Mouse (Mus musculus): ENCODE results near the gene Actn4. TPM values are rescaled to one million over a fixed set of nuclear protein-coding genes. Genes with fewer than 3 reads are reported as not detected.
"Not testable (repeated sequence)": the region's sequence is repeated elsewhere in the genome, so short reads cannot be mapped to it uniquely, and the experiment has no call there.

Actn4 gene
- polyA plus RNA-seq, 1 experiment = 314 TPM

GRCm38 (mm10) chr7:28874565-28874964 lies 87.6 kb downstream of the Actn4 start:
- DNase-seq = no peak
- TF ChIP-seq POLR2A (IDR thresholded peaks at IDR 0.05; ENCODE audit: borderline replicate concordance, extremely low read depth, low read depth, low read length) = no peak
- no peak for TF ChIP-seq CTCF (IDR thresholded peaks at IDR 0.05; ENCODE audit: insufficient read depth, low read length)
- Histone ChIP-seq H3K4me1 (ENCODE audit: control insufficient read depth, insufficient read depth, low read length) (no peaks in the 10 kb centered on the region), H3K4me3 (replicated peaks; ENCODE audit: extremely low read depth, low read depth, low read length) (no peak overlapping the region)
- 81% methylated on average over 2 of the region's 2 CpGs for WGBS

GRCm38 (mm10) chr7:28870901-28871664 lies 91.1 kb downstream of the Actn4 start:
- no peaks in the 10 kb centered on the region; the same call in 1 of the 2 replicates for H3K4me1 ChIP-seq (ENCODE audit: control insufficient read depth, insufficient read depth, low read length)
- no peak for DNase-seq
- no peak overlapping the region for H3K4me3 ChIP-seq (replicated peaks; ENCODE audit: extremely low read depth, low read depth, low read length)
- WGBS = 77% methylated on average over 24 of the region's 24 CpGs
- TF ChIP-seq POLR2A (IDR thresholded peaks at IDR 0.05; ENCODE audit: borderline replicate concordance, extremely low read depth, low read depth, low read length) = no peak

GRCm38 (mm10) chr7:28867508-28868340 lies 94.4 kb downstream of the Actn4 start:
- not testable (repeated sequence) for H3K4me1 ChIP-seq (ENCODE audit: control insufficient read depth, insufficient read depth, low read length)
- 13% methylated on average over 23 of the region's 23 CpGs for WGBS
- peak; percentile 76 for TF ChIP-seq CTCF (IDR thresholded peaks at IDR 0.05; ENCODE audit: insufficient read depth, low read length)
- H3K4me3 ChIP-seq (replicated peaks; ENCODE audit: extremely low read depth, low read depth, low read length) = peak overlapping the region; percentile 37
- DNase-seq = peak; percentile 81

GRCm38 (mm10) chr7:28866769-28867507 lies 95.2 kb downstream of the Actn4 start:
- Histone ChIP-seq H3K4me1 (ENCODE audit: control insufficient read depth, insufficient read depth, low read length) (no peaks in the 10 kb centered on the region; the same call in 1 of the 2 replicates), H3K4me3 (replicated peaks; ENCODE audit: extremely low read depth, low read depth, low read length) (no peak overlapping the region)
- no peak for DNase-seq
- 83% methylated on average over 28 of the region's 28 CpGs for WGBS
- no peak; the same call in 1 of the 2 replicates for TF ChIP-seq POLR2A (IDR thresholded peaks at IDR 0.05; ENCODE audit: borderline replicate concordance, extremely low read depth, low read depth, low read length)
- TF ChIP-seq CTCF (IDR thresholded peaks at IDR 0.05; ENCODE audit: insufficient read depth, low read length) = no peak

GRCm38 (mm10) chr7:28865481-28866300 lies 96.4 kb downstream of the Actn4 start:
- TF ChIP-seq POLR2A (IDR thresholded peaks at IDR 0.05; ENCODE audit: borderline replicate concordance, extremely low read depth, low read depth, low read length) = peak; percentile 59; the same call in 1 of the 2 replicates
- no peak for TF ChIP-seq CTCF (IDR thresholded peaks at IDR 0.05; ENCODE audit: insufficient read depth, low read length)
- H3K4me1 ChIP-seq (ENCODE audit: control insufficient read depth, insufficient read depth, low read length) = no peaks in the 10 kb centered on the region; the same call in 1 of the 2 replicates
- WGBS = 31% methylated on average over 33 of the region's 33 CpGs
- peak overlapping the region; percentile 7 for H3K4me3 ChIP-seq (replicated peaks; ENCODE audit: extremely low read depth, low read depth, low read length)
- peak; percentile 69 for DNase-seq

GRCm38 (mm10) chr7:28864288-28864750 lies 97.8 kb downstream of the Actn4 start:
- TF ChIP-seq CTCF (IDR thresholded peaks at IDR 0.05; ENCODE audit: insufficient read depth, low read length) (no peak), POLR2A (IDR thresholded peaks at IDR 0.05; ENCODE audit: borderline replicate concordance, extremely low read depth, low read depth, low read length) (no peak)
- no peak overlapping the region for H3K4me3 ChIP-seq (replicated peaks; ENCODE audit: extremely low read depth, low read depth, low read length)
- 62% methylated on average over 9 of the region's 9 CpGs for WGBS
- DNase-seq = no peak
- no peaks in the 10 kb centered on the region; the same call in 1 of the 2 replicates for H3K4me1 ChIP-seq (ENCODE audit: control insufficient read depth, insufficient read depth, low read length)

GRCm38 (mm10) chr7:28863540-28863939 lies 98.6 kb downstream of the Actn4 start, which contains the start of gene Lgals7:
Lgals7 (plus strand) TSS chr7:28863853.
- TF ChIP-seq POLR2A (IDR thresholded peaks at IDR 0.05; ENCODE audit: borderline replicate concordance, extremely low read depth, low read depth, low read length) = no peak
- TF ChIP-seq CTCF (IDR thresholded peaks at IDR 0.05; ENCODE audit: insufficient read depth, low read length) = no peak
- no peak for DNase-seq
- 73% methylated on average over 6 of the region's 6 CpGs for WGBS
- no peak within 1 kb of the TSS for H3K4me3 ChIP-seq (replicated peaks; ENCODE audit: extremely low read depth, low read depth, low read length)
- no peaks in the 10 kb centered on the region; the same call in 1 of the 2 replicates for H3K4me1 ChIP-seq (ENCODE audit: control insufficient read depth, insufficient read depth, low read length)

- TF ChIP-seq POLR2A (IDR thresholded peaks at IDR 0.05; ENCODE audit: borderline replicate concordance, extremely low read depth, low read depth, low read length) = no peak
- TF ChIP-seq CTCF (IDR thresholded peaks at IDR 0.05; ENCODE audit: insufficient read depth, low read length) = no peak
- H3K4me3 ChIP-seq (replicated peaks; ENCODE audit: extremely low read depth, low read depth, low read length) = no peak overlapping the region
- DNase-seq = no peak
- H3K4me1 ChIP-seq (ENCODE audit: control insufficient read depth, insufficient read depth, low read length) = no peaks in the 10 kb centered on the region; the same call in 1 of the 2 replicates
- WGBS = 75% methylated on average over 15 of the region's 15 CpGs
Observed at GRCm38 (mm10) chr7:28862817-28863499, 99.2 kb downstream of the Actn4 start.
